Mouse (Mus musculus) C2C12 (cell line): ENCODE data around the gene Phkb.

Experiments used
- CEBPB ChIP-seq: IDR thresholded peaks from one replicate; pipeline ENCODE4 v1.6.1; 2011; ENCODE audit warnings: low read depth, mild to moderate bottlenecking, control low read depth, moderate library complexity
- CTCF ChIP-seq: IDR thresholded peaks from one replicate; pipeline ENCODE4 v1.5.1; 2011; ENCODE audit not compliant: control insufficient read depth, insufficient read depth, insufficient read length
- MAX ChIP-seq: IDR thresholded peaks from one replicate; pipeline ENCODE4 v1.6.1; 2011; ENCODE audit warnings: mild to moderate bottlenecking, control low read depth
- USF1 ChIP-seq: IDR thresholded peaks from one replicate; pipeline ENCODE4 v1.6.1; 2011; ENCODE audit warnings: low read depth, mild to moderate bottlenecking, control low read depth, moderate library complexity

DNA sequence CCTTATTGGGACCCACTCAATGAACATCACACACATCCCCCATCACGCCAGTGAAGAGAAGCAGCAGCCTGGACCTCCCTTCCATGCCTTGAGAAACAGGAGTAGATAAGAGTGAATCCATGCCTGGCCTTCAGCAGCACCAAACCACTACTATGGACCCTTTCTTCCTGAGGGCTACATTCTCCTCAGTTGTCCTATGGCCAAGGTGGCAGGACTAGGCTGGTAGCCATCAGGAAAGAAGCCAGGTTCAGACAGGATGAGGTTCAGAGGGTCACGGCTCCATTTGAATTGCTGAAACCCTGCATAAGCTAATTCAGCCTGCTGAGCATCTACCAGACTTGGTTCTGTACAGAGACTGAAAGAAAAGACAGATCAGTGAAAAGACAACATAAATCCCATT lies 222.7 kb downstream of the Phkb start:
- TF ChIP-seq USF1 (no peak), CTCF (no peak), MAX (no peak), CEBPB (no peak)
